Mouse (Mus musculus) forebrain, embryonic 13.5 days (tissue): ENCODE measurements at regions not wholly inside any gene's neighbourhood (a gene's known extent, or its start where the extent isn't known, plus 50 kb on each side); places are given as distances from the start of the nearest gene placed in this dataset.

ENCODE experiments used
- ATAC-seq: fragments of 200-750 bp; cut with Nextera tagmentation; 2 replicates; pipeline ENCODE4 v1.8.0; 2017
- H3K27ac ChIP-seq: fragments of 300-500 bp; sonication (generic); 2 replicates; pipeline ENCODE4 v1.5.1; 2015; ENCODE audit warnings: inconsistent platforms, mild to moderate bottlenecking, moderate library complexity
- H3K27me3 ChIP-seq: fragments of 300-500 bp; sonication (generic); 2 replicates; pipeline ENCODE4 v1.6.1; 2015; ENCODE audit warnings: mild to moderate bottlenecking, inconsistent platforms
- H3K36me3 ChIP-seq: fragments of 300-500 bp; sonication (generic); 2 replicates; pipeline ENCODE4 v1.6.1; 2015; ENCODE audit warnings: mild to moderate bottlenecking, inconsistent platforms; ENCODE audit not compliant: poor library complexity, severe bottlenecking
- H3K4me1 ChIP-seq: fragments of 300-500 bp; sonication (generic); 2 replicates; pipeline ENCODE4 v1.6.1; 2015; ENCODE audit warnings: inconsistent platforms
- H3K4me2 ChIP-seq: fragments of 300-500 bp; sonication (generic); 2 replicates; pipeline ENCODE4 v1.6.1; 2015; ENCODE audit warnings: inconsistent platforms, mild to moderate bottlenecking, moderate library complexity
- H3K4me3 ChIP-seq: fragments of 300-500 bp; sonication (generic); 2 replicates; pipeline ENCODE4 v1.5.1; 2015; ENCODE audit warnings: mild to moderate bottlenecking, inconsistent platforms
- H3K9ac ChIP-seq: fragments of 300-500 bp; sonication (generic); 2 replicates; pipeline ENCODE4 v1.6.1; 2015; ENCODE audit warnings: mild to moderate bottlenecking, inconsistent platforms
- H3K9me3 ChIP-seq: fragments of 300-500 bp; sonication (generic); replicated peaks from 2 replicates; pipeline ENCODE4 v1.6.1; 2016; ENCODE audit warnings: inconsistent platforms
- WGBS: fragments of 180-500 bp; shearing (Covaris S2); methylation state at CpG from one replicate; pipeline ENCODE4 v1.1.7; 2015; 5-methylcytosine and 5-hydroxymethylcytosine counted together

DNA sequence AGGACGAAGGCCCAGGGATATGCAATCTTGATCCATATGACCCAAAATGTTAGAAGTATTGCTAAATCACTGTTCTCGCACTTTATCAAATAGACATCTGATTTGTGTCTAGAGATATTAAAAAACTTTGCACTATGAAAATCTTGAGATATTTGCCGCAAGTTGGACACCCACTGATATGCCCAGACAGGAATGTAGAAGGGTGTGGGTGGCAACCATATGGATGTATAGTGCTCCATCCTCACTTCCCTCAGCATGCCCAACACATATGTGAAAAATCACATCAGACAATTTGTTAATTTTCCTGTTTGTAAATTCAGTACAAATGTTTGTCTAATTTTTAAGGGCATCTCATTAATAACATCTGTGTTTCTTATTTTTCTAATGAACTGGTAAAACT is 874.1 kb upstream of the Sel1l start:
- Histone ChIP-seq H3K27ac (no peak overlapping the region), H3K36me3 (no peaks in the 10 kb centered on the region), H3K9me3 (no peaks in the 10 kb centered on the region), H3K27me3 (no peaks in the 10 kb centered on the region), H3K4me3 (no peak overlapping the region), H3K9ac (no peak overlapping the region), H3K4me1 (no peaks in the 10 kb centered on the region), H3K4me2 (no peak overlapping the region)
- WGBS: 92% methylated on average over 3 of the region's 3 CpGs
- no peak for ATAC-seq

DNA sequence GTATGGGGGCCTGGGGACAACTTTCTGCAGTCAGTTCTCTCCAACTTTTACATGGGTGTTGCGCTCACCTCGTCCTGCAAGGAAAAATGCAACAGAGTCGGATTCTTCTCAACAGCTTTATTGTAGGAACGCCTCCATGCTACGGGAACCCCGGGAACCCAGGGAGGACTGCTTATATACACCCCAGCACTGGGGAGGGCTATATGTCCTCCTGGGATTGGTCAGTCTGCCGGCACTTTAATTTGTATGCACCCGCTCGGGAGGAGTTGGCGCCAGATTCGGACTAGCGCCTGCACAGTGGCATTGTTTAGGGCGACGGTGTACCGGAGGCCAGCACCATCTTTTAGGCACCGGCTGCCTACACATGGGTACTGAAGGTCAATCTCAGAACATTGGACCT is 864.5 kb upstream of the Sel1l start:
- no peak for ATAC-seq
- no peaks in the 10 kb centered on the region for H3K9me3 ChIP-seq
- H3K36me3 ChIP-seq: no peaks in the 10 kb centered on the region
- H3K27ac ChIP-seq: no peak overlapping the region
- no peaks in the 10 kb centered on the region for H3K27me3 ChIP-seq
- no peak overlapping the region for H3K4me3 ChIP-seq
- WGBS: 94% methylated on average over 16 of the region's 16 CpGs
- no peak overlapping the region for H3K9ac ChIP-seq
- no peaks in the 10 kb centered on the region for H3K4me1 ChIP-seq
- H3K4me2 ChIP-seq: no peak overlapping the region

DNA sequence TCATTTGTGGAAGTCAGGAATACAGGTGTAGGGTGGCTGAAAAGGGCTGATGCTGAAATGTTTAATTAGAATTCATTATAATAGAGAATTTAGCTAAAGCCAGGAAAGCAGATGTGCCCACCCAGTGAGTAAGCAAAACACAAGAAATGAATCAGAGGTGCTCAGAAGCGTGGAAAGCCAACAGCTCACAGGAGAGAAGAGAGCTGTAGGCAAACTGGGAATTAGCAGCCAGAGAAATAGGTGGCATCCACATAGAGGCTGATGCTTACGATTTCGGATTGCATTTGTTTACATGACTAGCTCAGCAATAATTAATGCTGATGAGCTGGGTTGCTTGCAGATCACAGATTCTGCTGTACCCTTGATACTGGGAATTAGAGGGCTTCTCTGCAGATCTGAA is 859.5 kb upstream of the Sel1l start:
- no peak overlapping the region for H3K4me2 ChIP-seq
- ATAC-seq: no peak
- no peaks in the 10 kb centered on the region for H3K36me3 ChIP-seq
- no peaks in the 10 kb centered on the region for H3K4me1 ChIP-seq
- H3K9me3 ChIP-seq: no peaks in the 10 kb centered on the region
- no peak overlapping the region for H3K4me3 ChIP-seq
- no peak overlapping the region for H3K9ac ChIP-seq
- H3K27ac ChIP-seq: no peak overlapping the region
- no peaks in the 10 kb centered on the region for H3K27me3 ChIP-seq
- 41% methylated on average over 3 of the region's 3 CpGs for WGBS

DNA sequence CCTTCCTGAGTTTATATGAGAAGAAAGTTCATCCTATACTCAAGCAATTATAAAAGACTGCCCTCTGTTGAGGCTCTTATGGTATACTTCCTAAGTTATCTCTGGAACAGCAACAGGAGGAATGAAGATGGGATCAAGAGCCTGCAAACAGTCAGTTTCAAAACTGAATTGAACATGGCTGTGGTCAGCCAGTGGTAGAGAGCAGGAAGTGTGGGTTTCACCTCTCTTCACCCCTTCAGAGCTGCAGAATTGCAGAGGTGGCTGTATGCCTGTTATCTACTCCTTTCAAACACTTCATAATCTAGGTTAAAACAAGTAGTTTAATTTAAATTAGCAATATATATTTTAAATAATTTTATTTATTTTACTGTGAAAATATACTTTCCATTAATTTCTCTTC is 854.8 kb upstream of the Sel1l start:
- H3K4me2 ChIP-seq: no peak overlapping the region
- no peaks in the 10 kb centered on the region for H3K4me1 ChIP-seq
- no peak for ATAC-seq
- no peak overlapping the region for H3K27ac ChIP-seq
- H3K9me3 ChIP-seq: no peaks in the 10 kb centered on the region
- H3K27me3 ChIP-seq: no peaks in the 10 kb centered on the region
- H3K36me3 ChIP-seq: no peaks in the 10 kb centered on the region
- H3K4me3 ChIP-seq: no peak overlapping the region
- no peak overlapping the region for H3K9ac ChIP-seq

DNA sequence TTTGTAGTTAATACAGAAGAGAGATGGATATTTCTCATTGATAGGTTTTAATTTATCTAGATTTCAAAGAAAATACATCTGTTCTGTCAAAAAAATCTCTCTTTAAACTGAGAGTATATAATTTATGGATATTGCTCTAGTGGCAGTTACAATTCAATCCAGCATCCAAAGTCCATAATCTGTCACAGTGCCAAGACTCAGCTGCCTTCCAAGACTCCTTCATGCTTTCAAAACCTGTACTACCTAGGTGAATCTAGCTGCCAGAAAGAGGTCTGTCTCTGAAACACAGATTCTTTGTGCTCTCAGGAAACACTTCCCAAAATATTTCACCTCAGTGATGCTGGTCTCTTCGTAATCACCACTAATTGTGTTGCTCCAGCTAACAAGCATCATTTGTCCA is 844.0 kb upstream of the Sel1l start:
- ATAC-seq: no peak
- 86% methylated on average over 1 of the region's 1 CpGs for WGBS

DNA sequence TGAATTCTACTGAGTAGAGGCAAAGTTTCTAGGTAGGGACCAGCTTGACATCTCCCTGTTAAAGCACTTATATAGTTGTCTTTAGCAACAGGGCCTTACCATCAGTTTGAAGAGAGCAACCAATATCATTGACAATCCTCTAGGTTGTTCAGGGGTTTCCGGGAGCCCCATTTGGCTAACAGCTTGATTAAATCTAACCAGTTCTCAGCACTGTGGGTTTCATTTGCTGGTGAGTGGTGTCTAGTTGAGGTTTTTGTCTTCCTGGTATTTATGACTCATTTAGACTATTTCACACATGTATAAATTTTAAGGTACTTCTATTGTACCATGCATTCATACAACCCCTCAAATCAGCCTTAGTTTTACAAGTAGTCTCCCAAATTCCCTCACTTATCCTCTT is 823.4 kb upstream of the Sel1l start:
- no peak overlapping the region for H3K27ac ChIP-seq
- no peak overlapping the region for H3K4me3 ChIP-seq
- H3K4me1 ChIP-seq: no peaks in the 10 kb centered on the region
- no peak for ATAC-seq
- H3K4me2 ChIP-seq: no peak overlapping the region
- H3K36me3 ChIP-seq: no peaks in the 10 kb centered on the region
- no peaks in the 10 kb centered on the region for H3K27me3 ChIP-seq
- H3K9me3 ChIP-seq: no peaks in the 10 kb centered on the region
- WGBS: 94% methylated on average over 1 of the region's 1 CpGs
- H3K9ac ChIP-seq: no peak overlapping the region

More for the DNA sequence above, 844.0 kb upstream of the Sel1l start:
- no peak overlapping the region for H3K27ac ChIP-seq
- H3K27me3 ChIP-seq: no peaks in the 10 kb centered on the region
- no peak overlapping the region for H3K4me3 ChIP-seq
- no peak overlapping the region for H3K4me2 ChIP-seq
- H3K9ac ChIP-seq: no peak overlapping the region
- no peaks in the 10 kb centered on the region for H3K9me3 ChIP-seq
- no peaks in the 10 kb centered on the region for H3K36me3 ChIP-seq
- H3K4me1 ChIP-seq: no peaks in the 10 kb centered on the region

DNA sequence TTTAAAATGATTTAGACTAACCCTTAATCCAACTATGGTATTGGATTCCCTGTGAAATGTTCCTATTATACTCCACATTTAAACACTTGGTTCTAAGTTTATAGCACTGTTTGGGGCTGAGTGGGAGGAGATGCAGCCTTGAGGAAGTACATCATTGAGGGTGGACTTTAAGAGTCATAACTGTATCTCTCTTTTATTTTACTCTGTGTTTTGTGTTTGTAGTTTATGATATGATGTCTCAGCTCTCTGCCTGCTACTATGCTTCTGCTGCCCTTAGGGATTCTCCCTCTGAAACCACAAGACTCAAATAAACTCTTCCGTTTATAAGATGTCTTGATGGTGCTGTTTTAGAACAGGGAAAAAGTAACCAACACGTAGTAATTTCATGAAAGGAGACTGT is 797.7 kb upstream of the Sel1l start:
- Histone ChIP-seq H3K9me3 (no peaks in the 10 kb centered on the region), H3K27ac (no peak overlapping the region), H3K4me3 (no peak overlapping the region), H3K4me2 (no peak overlapping the region), H3K4me1 (peaks cover 5% of the 10 kb centered on the region), H3K36me3 (no peaks in the 10 kb centered on the region), H3K27me3 (no peaks in the 10 kb centered on the region), H3K9ac (no peak overlapping the region)
- no peak for ATAC-seq
- 83% methylated on average over 2 of the region's 2 CpGs for WGBS

DNA sequence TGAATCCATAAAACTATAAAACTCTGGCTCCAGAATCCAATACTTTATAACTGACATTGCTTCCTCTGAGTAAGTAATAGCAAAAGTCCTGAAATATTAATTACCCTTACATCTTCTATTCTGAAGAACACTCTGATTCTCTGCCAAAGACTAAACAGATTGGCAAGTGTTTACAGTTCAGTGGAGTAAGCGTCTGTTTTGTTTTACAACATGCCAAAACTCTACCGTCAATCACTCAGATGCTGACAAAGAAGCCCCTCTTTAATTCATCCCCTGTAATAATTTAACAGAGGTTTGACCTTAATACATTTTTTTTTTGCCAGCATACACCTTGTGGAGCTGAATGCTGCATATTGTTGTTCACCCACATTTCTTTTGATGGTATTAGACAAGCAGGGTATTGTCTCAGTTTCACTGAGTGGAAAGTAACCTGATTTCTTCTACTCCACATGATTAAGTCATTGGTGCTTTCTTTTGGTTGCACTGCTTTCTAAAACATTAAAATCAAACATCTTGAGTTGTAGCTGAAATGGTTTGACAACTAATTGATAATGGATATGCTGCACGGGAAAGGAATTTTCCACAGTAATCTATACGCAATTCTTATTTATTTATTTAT is 796.2 kb upstream of the Sel1l start:
- no peaks in the 10 kb centered on the region for H3K36me3 ChIP-seq
- no peaks in the 10 kb centered on the region for H3K27me3 ChIP-seq
- no peak overlapping the region for H3K27ac ChIP-seq
- peaks cover 5% of the 10 kb centered on the region for H3K4me1 ChIP-seq
- no peak overlapping the region for H3K9ac ChIP-seq
- H3K4me2 ChIP-seq: no peak overlapping the region
- H3K9me3 ChIP-seq: no peaks in the 10 kb centered on the region
- ATAC-seq: 0 out of 2 replicates have a peak, but pooled peaks have one; percentile 51
- no peak overlapping the region for H3K4me3 ChIP-seq
- 37% methylated on average over 4 of the region's 4 CpGs for WGBS

DNA sequence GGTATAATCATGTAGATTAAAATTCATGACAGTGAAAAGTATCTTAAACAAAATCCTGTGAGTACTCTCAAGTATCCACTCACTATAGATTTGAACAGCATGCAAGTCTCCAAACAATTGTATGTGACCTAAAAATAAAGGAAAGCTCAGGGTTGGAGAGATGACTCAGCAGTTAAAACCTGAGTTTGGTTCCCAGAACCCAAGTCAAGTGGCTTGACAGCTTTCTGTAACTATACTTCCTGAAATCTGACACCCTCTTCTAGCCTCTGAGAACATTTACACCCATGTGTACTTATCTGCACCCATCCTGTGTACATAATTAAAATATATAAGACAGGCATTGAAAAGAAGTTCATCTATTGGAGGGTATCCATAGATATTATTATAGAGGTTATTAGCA is 770.2 kb upstream of the Sel1l start:
- H3K9ac ChIP-seq: no peak overlapping the region
- H3K4me3 ChIP-seq: no peak overlapping the region
- H3K9me3 ChIP-seq: 0 out of 2 replicates have a peak, but pooled peaks cover 2% of the 10 kb centered on the region
- H3K36me3 ChIP-seq: no peaks in the 10 kb centered on the region
- no peak; the same call in 1 of the 2 replicates for ATAC-seq
- H3K27ac ChIP-seq: no peak overlapping the region
- H3K27me3 ChIP-seq: no peaks in the 10 kb centered on the region
- H3K4me1 ChIP-seq: peaks cover 3% of the 10 kb centered on the region; the same call in 1 of the 2 replicates
- H3K4me2 ChIP-seq: no peak overlapping the region

DNA sequence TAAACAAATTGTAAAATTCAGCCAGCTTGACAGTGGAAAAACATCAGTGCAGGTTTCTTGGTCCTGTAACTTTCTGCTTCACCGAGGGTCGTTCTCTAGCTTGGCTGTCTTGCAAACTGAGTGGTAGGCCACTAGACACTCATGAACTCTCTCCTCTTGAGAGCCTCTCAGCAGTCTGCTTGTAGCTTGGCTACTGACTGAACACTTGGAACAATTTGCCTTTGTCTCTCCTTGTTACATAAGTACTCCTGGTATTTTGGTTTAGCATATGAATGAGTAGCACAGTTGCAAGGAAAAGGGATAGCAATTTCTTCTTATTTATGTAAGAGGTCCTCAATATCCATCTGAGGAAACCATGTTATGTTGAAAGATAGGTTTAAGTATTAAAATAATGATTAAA is 769.6 kb upstream of the Sel1l start:
- H3K27ac ChIP-seq: no peak overlapping the region
- H3K4me2 ChIP-seq: no peak overlapping the region
- H3K36me3 ChIP-seq: no peaks in the 10 kb centered on the region
- peaks cover 3% of the 10 kb centered on the region; the same call in 1 of the 2 replicates for H3K4me1 ChIP-seq
- peak; percentile 90 for ATAC-seq
- H3K9me3 ChIP-seq: 0 out of 2 replicates have a peak, but pooled peaks cover 2% of the 10 kb centered on the region
- 38% methylated on average over 2 of the region's 2 CpGs for WGBS
- no peaks in the 10 kb centered on the region for H3K27me3 ChIP-seq
- no peak overlapping the region for H3K4me3 ChIP-seq
- H3K9ac ChIP-seq: no peak overlapping the region

DNA sequence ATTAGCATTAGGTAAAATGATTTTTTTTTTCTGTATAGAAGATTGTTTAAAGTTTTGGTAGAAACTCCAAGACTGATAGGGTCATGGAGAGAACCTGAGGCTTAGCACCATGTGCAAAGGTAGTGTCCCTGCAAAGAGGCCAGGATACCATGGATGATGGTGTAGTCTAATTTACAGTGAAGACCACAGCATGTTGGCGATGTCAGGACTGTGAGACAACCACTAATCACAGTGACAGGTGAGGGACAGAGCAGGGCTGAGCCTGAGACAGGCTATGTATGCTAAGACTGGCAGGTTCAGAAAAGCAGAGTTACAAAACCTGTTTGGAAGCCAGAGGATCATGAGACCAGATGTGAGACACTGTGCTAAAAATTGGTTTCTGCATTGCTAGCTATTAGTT is 752.7 kb upstream of the Sel1l start:
- Histone ChIP-seq H3K4me2 (no peak overlapping the region), H3K27ac (no peak overlapping the region), H3K36me3 (no peaks in the 10 kb centered on the region), H3K9me3 (no peaks in the 10 kb centered on the region), H3K9ac (no peak overlapping the region), H3K27me3 (no peaks in the 10 kb centered on the region), H3K4me3 (no peak overlapping the region), H3K4me1 (no peaks in the 10 kb centered on the region)
- ATAC-seq: no peak
- WGBS: 94% methylated on average over 1 of the region's 1 CpGs

DNA sequence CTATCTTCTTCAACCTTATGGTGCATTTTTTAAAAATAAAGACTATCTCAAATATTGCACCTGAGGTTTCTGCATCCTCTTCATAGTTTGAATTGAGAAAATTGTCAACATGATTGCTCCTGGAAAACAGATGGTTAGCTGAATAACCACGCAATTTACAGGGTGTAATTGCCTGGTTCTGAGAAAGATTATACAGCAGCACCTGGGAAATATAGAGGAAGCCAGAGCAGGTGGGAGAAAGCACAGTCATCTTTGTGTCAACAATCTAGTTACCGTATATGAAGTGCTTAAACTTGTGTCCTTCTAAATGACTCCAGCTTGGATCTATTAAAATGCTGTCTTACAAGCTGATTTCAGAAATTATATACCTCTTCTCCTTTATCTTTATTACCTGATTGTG is 740.8 kb upstream of the Sel1l start:
- Histone ChIP-seq H3K36me3 (no peaks in the 10 kb centered on the region), H3K4me1 (0 out of 2 replicates have a peak, but pooled peaks cover 5% of the 10 kb centered on the region), H3K9ac (no peak overlapping the region), H3K27ac (no peak overlapping the region), H3K4me3 (no peak overlapping the region), H3K4me2 (no peak overlapping the region), H3K9me3 (no peaks in the 10 kb centered on the region), H3K27me3 (no peaks in the 10 kb centered on the region)
- 47% methylated on average over 2 of the region's 2 CpGs for WGBS
- ATAC-seq: peak; percentile 91

DNA sequence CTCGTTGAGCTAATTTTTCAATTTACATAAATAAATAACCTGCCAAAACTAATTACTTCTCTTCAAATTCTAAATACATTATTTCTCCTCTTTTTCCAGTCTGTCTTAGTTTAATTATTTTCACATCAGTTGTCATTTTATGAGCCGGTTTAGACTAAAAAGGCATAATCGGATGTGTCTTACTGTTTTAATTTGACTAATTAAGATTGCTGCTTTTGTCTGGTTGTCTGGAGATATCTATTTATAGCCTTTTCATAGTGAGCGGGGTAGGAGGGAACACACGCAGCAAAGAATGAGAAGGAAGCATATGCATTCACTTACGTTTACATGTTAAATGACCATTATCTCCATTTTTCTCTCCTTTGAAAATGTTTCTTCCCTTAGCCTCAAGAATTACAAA is 740.3 kb upstream of the Sel1l start:
- H3K27me3 ChIP-seq: no peaks in the 10 kb centered on the region
- WGBS: 24% methylated on average over 6 of the region's 6 CpGs
- no peak overlapping the region for H3K4me3 ChIP-seq
- H3K4me2 ChIP-seq: no peak overlapping the region
- H3K4me1 ChIP-seq: 0 out of 2 replicates have a peak, but pooled peaks cover 5% of the 10 kb centered on the region
- no peaks in the 10 kb centered on the region for H3K9me3 ChIP-seq
- no peak overlapping the region for H3K9ac ChIP-seq
- no peaks in the 10 kb centered on the region for H3K36me3 ChIP-seq
- no peak overlapping the region for H3K27ac ChIP-seq
- peak; percentile 98 for ATAC-seq
